Mouse (Mus musculus) adrenal gland, postnatal 25 days (tissue): ENCODE data around the gene Tbc1d22a. TPM values are rescaled to one million over a fixed set of nuclear protein-coding genes. Genes with fewer than 3 reads are reported as not detected.

Source experiments
- DNase-seq: peaks from one replicate; pipeline ENCODE4 v3.0.0; 2021; ENCODE audit warnings: mixed read lengths
- total RNA-seq: library from RNA; stranded (reverse); gene quantifications from 2 replicates; pipeline ENCODE4 v1.2.3, GENCODE M21; 2021

Tbc1d22a gene
- total RNA-seq, 1 experiment from 2014 or later, result 33.8 TPM

DNA sequence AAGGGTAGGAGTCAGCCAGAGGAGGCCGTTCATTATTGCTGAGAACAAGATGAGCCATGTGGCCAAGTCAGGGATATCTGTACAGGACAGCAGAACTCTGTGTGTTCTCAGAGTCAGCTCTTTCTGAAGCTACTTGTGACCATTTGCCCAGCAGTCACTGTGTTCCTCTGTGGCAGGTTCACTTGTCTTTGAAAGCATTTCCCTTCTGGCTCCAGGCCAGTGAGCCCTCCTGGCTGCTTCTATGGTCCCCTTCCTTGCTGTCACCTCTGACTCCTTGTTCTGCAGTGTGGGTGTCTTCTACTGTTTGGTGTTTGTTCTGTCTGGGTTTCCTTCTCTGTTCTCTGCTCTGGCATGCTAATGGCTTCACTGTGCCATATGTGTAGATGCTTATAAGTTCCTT lies 121.5 kb downstream of the Tbc1d22a start:
- no peak for DNase-seq

DNA sequence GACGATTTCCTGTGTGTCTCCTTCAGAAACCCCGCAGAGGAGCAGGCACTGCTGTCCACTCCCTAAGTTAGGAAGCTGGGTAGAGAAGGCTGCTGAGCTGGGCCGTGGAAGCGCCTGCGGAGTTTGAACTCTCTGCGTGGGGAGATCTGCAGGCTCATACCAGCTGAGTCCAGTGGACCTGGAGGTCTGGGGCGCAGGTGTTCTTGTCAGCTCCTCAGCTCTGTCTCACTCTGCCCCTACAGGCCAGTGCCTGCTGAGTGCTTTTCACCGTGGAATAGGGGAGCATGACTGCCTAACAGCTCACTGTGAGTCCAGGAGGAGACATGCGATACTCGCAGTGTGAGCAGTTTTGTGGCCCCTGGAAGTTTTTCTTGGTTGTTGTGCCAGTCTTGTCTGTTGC lies 123.5 kb downstream of the Tbc1d22a start:
- no peak for DNase-seq

DNA sequence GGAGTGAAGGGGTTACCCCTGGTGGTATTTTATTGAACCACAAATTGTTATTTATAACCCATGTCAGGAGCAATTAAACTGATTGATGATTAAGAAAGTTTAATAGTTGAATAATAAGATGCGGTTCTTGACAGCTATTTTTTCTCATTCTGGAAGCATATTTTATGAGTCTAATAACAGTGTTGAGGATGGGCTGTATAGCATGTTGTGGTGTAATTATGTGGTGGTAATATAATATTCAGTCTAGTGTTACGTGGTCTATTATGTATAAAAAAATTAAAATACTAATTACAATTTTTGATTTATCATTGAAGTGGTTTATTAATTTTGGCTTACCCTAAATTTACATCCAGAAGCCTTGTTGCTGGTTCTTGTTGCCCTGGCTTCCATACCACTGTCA lies 125.5 kb downstream of the Tbc1d22a start:
- DNase-seq, result no peak

DNA sequence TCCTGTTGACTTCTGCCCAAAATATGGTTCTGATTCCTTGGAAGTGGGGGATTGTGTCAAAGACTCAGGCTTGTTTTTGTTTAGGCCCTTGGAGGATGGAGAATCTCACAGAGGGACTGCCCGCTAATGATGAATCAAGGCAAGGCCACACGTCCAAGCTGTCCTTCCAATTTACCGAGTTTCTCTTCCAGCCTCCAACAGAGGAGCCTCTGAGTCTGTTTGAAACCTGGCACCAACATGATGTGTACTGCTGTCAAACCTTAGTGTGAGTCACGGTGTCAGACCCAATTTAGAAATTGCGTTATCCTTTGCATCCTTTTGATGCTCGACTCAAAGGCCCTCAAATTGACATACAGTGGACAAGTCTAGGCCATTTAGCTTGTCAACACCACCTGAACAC lies 126.5 kb downstream of the Tbc1d22a start:
- no peak for DNase-seq

DNA sequence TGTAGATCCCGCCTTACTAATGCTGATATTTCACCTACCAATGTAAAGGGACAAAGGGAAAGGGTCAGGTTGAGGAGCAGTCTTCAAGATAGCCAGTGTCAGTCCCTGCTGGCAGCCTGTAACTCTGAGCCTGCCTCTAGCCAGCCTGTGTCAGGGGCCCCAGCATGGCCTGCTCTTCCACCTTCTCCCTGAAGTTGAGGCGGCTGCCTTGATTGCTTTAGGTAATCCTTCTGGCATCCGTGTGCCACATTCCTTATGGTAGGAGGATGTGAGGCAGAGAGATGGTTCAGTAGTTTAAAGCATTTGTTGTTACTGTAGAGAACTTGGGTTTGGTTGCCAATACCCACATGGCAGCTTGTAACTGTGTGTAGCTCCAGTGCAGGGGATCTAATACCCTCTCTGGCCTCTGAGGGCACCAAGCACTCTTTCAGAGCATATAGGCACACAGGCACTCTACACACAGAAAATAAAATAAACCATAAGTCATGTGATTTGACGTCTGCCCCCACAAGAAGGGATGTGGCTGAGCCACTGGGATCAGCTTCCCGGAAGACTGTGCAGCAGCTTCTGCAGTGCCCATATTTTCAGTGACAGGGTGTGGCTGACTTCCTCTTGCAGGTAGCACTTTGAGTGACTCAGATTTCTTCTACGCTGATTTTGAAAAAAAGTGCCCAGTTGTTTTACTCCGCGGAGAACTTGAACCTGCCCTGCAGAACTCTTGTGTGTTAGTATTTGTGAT lies 128.5 kb downstream of the Tbc1d22a start:
- DNase-seq, result no peak

DNA sequence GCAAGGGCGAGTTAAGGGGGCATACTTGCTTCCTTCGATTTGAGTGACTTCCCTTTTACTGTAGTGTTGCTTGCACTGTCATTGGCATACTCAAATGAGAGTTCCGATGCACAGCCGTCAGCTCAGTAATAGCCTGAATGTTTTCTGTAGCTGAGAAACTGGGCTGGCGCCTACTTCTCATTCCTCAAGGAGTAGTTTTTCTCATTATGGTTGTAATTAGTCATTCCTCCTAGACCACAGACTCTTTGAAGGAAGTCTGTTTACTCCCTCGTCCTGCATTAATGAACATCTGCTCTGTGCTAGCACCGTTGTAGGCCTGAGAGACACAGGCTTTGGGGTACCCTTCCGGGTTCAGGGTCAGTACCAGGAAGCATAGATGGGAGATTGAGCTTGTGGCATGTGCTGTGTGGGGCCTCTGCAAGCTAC lies 130.7 kb downstream of the Tbc1d22a start:
- no peak for DNase-seq

DNA sequence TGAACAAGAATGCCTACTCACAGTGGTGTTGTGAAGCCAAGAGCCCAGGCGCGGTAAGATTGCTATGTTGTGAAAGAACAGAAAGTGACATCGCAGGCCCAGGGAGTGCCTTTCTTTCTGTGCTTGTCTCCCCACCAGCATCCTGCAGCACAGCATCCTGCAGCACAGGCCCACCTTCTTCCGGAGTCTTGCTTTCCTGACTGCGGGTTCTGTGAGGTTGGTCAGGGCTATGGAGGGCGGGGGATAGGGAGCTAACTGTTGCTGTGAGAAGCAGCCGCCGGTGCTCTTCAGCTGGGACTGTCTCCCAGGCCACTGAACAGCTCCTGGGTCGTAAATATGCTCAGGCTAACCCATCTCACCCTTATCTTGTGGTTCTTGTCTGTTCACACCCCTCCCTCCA lies 131.6 kb downstream of the Tbc1d22a start:
- no peak for DNase-seq

DNA sequence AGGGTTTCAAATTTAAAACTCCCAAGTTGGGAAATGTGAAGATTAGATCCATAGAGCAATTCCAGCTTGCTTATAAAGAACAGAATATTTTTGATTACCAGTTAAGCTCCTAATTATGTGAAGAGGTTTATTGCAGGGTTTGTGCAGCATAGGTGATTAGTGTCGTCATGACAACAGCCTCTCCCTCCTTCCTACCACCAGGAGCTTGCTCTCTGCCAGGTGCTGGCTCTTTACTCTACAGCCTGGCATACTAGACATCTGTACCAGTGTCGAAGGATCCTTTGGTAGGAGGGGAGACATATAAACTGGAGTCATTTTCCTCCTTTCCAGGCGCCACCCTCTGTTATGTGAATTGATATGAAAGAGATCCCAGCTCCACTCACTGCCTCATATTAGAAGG lies 132.3 kb downstream of the Tbc1d22a start:
- no peak for DNase-seq

DNA sequence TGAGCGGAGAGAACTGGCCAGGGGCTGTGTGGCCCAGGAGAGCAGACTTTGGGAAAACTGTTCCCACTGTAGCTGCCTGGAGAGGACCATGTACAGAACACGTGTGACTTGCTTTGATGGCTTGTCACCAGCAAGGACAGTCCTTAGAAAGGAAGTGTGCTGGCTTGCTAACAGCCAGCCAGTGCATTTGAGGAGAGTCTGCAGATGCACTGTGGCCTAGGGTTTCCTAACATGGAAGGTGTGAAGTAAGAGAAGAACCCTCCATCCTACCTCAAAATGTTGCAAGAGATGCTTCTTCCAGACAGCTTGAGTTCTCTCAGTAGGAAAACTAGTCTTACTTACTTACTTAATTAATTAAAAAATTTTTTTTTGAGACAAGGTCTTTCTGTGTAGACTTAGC lies 140.7 kb downstream of the Tbc1d22a start:
- no peak for DNase-seq

DNA sequence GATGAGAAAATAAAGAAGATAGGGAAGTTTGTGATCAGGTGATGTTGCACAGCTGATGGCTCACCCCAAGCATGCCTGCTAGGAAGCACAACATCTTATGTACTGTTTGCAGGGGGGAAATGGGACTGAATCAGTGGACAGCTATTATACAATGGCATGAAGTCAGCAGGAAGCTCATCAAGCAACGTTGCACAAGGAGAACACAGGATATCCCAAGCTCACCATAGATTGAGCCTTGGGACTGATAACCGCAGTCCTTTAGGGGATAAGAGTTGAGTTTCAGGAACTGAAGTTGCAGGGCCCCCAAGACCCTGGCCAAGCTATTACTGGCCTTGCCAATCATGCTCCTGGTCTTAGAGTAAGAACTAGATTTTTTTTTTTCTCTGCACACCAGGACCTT lies 141.6 kb downstream of the Tbc1d22a start:
- no peak for DNase-seq

DNA sequence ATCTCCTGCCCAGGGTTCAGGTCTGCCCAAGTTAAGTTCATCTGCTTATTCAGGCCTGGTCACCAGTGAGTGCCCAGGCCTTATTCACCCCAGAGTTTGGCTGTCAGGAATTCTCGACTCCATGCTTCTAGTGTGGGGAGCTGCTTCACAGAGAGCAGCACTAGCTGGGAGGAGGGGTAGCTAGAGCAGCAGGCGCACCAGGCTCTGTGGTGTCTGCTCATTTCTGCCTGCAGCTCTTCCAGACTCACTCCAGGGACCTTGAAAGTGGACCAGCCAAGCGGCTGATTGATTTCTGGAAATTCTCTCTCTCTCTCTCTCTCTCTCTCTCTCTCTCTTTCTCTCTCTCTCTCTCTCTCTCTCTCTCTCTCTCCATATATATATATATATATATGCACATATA lies 146.1 kb downstream of the Tbc1d22a start:
- no peak for DNase-seq

DNA sequence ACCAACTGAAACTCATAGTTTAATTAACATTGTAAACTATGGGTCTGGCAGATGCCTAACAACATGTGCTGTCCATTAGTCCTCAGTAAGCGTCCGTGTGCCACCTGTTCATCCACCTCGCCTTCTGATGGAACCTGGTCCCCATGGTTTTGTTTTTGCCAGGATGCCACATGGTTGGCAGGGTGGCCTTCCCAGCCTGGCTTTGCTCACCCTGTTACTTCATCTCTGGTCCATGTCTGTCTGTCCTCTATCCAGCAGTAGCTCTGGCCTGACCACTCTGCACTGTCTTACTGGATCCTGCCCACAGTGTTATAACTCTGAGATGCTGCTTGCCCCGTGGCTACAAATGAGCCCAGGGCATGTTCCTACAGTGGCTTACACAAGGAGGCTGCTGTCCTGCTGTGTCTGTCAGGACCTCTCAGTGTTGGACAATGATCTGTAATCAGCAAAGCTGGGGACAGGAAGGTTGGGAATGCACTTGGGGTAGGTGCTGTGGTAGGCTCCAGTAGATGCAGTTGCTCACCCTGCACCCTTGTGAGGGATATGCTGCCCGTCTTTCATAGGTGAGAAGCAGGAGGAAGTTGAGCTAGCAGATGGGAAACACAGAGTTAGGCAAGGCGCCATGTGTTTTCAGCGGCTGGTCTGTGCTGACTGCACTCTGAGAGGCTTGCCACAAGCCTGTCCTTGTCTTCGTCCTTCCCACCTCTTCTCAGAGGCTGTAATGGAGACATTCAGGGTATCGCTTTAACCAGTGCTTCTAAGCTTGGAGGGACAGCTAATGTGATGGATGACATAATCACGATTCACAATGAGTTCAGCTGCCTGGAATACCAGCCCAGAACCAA lies 148.3 kb downstream of the Tbc1d22a start:
- no peak for DNase-seq

DNA sequence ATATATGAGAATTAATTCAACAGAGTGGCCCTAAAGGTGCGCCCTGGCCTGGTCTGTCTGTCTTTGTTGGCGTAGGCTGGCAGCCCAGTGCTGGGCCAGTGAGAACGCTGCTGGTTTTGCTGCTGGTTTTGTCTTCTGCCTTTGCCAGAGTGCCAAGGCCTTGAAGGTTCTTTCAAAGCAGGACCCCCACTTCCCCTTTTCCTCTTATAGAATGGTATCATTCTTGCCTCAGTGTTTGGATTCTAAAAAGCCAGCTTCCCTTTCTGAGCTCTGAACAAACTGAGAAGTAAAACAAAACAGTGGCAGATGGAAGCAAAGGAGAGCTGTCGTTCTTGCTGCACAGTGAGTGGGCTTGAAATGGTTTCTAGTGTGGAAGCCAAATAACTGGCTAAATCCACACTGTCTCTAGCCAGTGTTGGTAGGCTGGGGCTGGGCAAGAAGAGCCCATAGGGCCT lies 149.6 kb downstream of the Tbc1d22a start:
- DNase-seq, result no peak

DNA sequence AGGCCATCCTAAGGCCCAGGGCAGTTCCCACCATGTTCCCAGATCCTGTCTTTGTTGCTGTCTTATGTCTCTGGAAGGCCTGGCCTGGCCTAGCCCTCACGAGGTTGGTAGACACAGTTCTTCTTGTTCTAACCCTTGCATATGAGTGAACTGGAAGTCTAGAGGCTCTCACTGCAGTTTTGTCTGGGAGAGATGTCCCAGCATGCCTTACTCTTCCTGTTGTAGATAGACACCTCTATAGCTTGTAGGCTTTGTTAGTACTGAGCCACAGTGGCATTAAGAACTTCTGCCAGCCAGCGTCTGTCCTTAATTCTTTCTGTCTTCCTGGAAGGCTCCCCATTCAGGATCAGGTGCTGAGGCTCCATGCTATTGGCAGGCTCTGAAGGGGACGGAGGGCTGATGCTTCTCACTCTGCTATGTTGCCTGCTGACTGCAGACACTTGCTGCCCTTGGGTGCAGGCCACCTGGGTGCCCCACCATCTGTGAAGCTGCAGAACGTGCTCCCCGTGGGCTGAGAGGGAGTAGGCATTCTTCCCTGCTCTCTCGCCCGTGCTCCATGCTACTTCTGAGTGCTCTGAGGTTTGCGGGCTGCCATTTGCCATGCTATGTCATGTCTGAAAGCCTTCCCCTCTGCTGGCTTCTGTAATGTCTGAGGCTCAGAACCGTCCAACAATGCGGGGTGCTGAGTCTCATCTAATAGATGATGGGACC lies 150.8 kb downstream of the Tbc1d22a start:
- DNase-seq, result no peak

DNA sequence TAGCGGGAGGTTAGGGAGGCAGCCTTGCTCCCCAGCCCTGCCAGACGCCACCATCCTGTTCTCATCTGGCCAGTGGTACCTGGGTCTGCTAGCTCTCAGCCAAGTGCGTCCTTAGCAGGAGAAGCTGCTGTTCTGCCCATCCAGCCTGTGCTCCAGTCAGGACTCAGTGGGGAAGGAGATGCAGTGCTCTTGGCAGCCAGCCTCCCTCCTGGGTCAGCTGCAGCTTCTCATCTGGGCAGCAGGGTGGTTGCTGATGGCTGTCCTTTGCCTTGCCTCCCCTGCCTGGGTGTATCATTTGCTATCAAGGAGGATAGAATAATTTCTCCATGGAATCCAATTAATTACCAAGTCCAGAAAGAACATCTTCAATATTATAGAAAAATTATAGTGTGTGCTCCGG lies 152.5 kb downstream of the Tbc1d22a start:
- no peak for DNase-seq

DNA sequence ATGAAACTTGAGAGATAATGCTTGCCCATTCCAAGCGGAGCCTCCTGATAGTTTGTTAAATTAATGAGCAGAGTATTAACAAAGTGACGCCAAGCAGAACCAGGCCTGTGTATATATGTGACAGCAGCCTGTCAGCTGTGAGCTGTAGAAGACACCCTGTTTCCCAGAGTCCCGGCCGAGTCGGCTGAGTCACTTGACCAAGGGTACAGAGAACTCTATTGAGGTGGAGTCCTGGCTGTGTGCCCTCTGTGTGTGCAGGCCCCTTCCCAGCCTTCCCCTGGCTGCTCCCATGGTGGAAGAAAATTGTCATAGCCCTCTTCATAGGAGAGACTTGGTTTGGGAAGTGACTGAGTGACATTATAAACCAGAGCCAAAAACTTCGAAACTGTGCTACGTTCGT lies 153.0 kb downstream of the Tbc1d22a start:
- no peak for DNase-seq

DNA sequence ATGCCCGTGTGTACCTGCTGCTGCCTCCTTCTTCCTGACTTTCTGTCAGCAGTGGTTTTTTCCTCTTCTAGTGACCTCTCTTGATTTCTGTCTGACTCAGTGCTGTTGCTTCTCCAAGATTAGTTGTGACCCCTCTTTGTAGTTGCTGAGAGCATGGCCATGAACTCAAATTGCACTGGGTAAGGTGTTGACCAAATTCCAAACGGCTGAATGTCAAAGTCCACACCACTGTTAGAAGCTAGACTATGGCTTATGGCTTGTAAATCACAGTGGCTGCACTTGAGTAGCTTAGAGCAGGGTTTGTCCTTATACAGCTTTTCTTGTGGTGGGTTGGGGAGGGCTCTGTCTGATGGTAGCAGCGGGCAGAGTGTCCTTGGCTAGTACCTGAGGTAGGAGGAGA lies 156.6 kb downstream of the Tbc1d22a start:
- DNase-seq, result no peak

DNA sequence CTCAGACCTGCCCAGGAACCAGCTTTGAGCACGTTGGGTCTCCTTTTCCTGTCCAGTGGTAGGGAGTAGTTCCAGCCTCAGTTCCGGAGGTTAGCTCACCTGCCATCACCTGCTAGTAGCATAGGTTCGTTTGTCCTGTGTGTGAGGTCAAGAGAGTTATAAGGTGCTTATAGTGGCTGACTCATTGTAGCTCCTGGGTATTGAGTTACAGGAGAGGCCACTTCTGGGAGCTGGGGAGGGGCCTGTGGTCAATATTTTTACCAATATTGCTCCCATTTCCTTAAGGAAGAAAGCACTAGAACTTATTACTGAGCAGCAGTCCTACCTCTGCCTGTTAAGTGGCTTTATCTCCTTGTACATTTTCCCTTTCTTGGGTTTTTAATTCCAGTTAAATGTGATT lies 161.0 kb downstream of the Tbc1d22a start:
- no peak for DNase-seq

DNA sequence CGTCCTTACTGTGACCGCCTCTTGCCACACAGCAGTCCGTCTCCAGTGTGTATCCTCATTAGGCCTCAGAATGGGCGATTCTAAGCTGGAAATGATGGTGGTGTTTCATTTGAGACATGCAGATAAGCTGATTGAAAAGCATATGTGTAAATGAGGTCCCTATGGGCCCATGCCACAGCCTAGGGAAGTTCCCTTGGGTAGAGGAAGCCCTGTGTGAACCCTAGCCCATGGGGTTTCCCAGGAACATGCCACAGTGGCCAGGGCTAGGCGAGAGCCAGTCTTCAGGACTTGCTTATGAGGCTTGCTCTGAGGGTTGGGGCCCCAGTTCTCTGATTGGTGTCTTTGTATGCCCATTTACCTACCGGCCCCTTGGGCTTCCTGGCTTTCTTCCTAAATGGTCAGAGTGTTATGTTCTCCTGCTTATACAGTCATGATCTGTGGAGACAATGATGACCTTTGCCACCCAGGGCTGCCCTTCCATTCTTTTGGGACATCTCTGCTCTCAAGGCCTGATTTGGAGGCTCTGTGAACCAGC lies 161.7 kb downstream of the Tbc1d22a start:
- no peak for DNase-seq

DNA sequence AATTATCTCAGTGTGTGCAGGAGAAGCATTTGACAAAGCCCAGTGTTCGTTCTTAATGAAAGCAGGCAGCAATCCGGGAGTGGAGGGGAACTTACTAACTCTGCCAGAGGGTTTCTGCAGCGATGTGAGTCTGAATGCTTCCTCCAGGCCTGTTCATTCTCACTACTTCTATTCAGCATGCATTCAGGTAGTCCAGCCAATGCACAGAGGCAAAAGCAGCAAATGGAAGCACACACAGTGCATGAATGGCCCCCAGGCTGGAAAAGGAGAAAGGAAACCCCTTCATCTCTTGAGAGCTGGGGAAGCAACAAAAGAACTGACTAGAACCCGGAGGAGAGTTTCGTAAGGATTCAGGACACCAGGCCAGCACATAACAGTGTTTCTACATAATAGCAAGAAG lies 169.0 kb downstream of the Tbc1d22a start:
- no peak for DNase-seq

DNA sequence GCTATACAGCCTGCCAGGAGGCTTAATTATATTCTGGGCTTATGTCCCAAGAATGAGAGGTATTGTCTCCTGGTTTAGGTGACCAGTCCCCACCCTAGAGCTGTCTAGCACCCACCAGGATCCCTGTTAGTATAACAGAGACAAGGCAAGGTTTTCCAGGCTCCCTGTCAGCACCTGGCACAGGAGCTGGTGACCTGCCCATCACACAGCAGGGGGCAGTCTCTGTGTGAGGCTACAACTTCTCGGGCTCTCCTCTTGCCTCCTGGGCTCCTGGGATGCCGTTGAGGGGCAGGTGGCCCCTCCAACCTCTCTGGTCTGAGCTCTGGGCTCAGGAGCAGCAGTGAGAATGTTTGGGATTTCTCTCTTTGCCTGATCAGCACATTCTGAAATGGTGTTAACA lies 171.2 kb downstream of the Tbc1d22a start:
- DNase-seq, result no peak

DNA sequence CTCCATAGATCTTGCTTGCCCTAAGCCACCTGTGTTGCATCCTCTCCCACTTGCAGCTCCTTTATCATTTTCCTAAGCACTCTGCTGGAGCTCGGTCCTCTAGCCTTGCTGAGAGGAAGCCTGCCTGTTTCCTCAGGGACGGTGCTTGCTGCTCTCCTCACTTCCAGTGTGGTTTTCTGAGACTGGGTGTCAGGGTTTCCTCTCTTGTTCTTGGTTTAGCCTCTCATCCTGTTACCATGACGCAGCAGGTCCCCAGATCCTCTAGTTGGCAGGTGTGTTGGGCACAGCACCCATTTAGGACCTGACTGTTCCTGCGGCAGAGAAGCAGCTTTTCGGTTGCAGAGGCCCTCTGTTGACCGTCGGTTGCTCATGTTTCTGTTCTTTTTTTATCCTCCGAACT lies 172.1 kb downstream of the Tbc1d22a start:
- no peak for DNase-seq

DNA sequence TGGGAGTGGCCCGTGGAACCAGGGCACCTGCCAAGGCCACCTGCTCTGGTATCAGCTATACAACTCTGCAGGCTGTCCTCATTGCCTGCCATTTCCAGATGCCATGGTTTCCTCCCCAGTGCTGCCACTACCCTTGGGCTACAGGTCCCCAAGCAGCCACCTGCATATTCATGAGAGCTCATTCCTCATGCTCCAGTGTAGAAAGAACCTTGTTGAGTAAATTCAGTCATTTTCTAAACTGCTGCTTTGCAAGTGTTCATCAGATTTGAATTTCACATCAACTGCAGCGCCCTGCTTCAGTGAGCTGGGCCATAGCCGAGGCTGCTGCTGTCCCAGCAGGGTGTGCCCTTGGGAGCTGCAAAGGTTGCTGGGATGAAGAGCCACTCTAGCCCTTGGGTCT lies 174.3 kb downstream of the Tbc1d22a start:
- DNase-seq, result no peak
